Comparison of ENCODE assay signal across 24 mouse cellular contexts in genomic region chr5:8683686-8684085, GRCm38 (mm10). TPM values are rescaled to one million over a fixed set of nuclear protein-coding genes. Genes with fewer than 3 reads are reported as not detected.
A peak's percentile ranks its signal among the peaks of the same experiment; 100 is the strongest.
DNase-seq lines count a peak whose midpoint lies in the region; ATAC-seq and TF ChIP-seq lines count a peak whose summit lies in the region.
"Had no signal": no experiment of that assay in that cellular context is flagged by ENCODE, and none has a peak within 500 bp of the region (broad histone marks: within the 10 kb centered on the region; RNA-seq: fewer than 3 reads in every experiment).

No protein-coding gene starts in this region.

- peak; percentile 55 for ATAC-seq in intestine, embryonic 16.5 days
- ATAC-seq in intestine, postnatal 0 days, result no peak
- no peak for ATAC-seq in kidney, embryonic 16.5 days (ENCODE audit: low FRiP score, low TSS enrichment)
- ATAC-seq: activated CD4-positive, CD25-positive, alpha-beta regulatory T cell, adult 4 months; CD4-positive, CD25-positive, alpha-beta regulatory T cell, adult 4 months; forebrain, embryonic 13.5 days; forebrain, embryonic 15.5 days; Patski had no signal

- no peaks in the 10 kb centered on the region for H3K79me2 ChIP-seq in liver, adult 2 months (ENCODE audit: control insufficient read depth, insufficient read depth, low read length)

- no peak overlapping the region for H3K4me3 ChIP-seq in intestine, embryonic 16.5 days (ENCODE audit: low read length)
- no peak overlapping the region for H3K4me3 ChIP-seq in intestine, postnatal 0 days (ENCODE audit: low read depth, low read length)
- no peak overlapping the region for H3K4me3 ChIP-seq in kidney, embryonic 16.5 days (ENCODE audit: low read length)
- H3K4me3 ChIP-seq in liver, adult 2 months (ENCODE audit: insufficient read depth, low read depth, low read length), result no peak overlapping the region
- H3K4me3 ChIP-seq: embryonic facial prominence, embryonic 10.5 days; embryonic facial prominence, embryonic 12.5 days; forebrain, embryonic 13.5 days; forebrain, embryonic 15.5 days had no signal

- H3K4me2 ChIP-seq in intestine, embryonic 16.5 days (ENCODE audit: low read depth, low read length), result no peak overlapping the region
- no peak overlapping the region for H3K4me2 ChIP-seq in intestine, postnatal 0 days (replicated peaks; ENCODE audit: low read depth)
- no peak overlapping the region for H3K4me2 ChIP-seq in kidney, embryonic 16.5 days (replicated peaks; ENCODE audit: low read depth, low read length)
- H3K4me2 ChIP-seq: embryonic facial prominence, embryonic 12.5 days; forebrain, embryonic 13.5 days; forebrain, embryonic 15.5 days had no signal

- no peak overlapping the region for H3K9ac ChIP-seq in intestine, embryonic 16.5 days (ENCODE audit: low read depth, low read length)
- H3K9ac ChIP-seq in intestine, postnatal 0 days (ENCODE audit: low read depth, low read length), result no peak overlapping the region
- H3K9ac ChIP-seq in kidney, embryonic 16.5 days (replicated peaks; ENCODE audit: low read length), result no peak overlapping the region
- H3K9ac ChIP-seq in liver, adult 2 months (ENCODE audit: low read depth, low read length), result no peak overlapping the region
- H3K9ac ChIP-seq: embryonic facial prominence, embryonic 12.5 days; forebrain, embryonic 13.5 days; forebrain, embryonic 15.5 days had no signal

- H3K36me3 ChIP-seq in intestine, embryonic 16.5 days (ENCODE audit: control insufficient read depth, insufficient read depth, low read length), result no peaks in the 10 kb centered on the region
- H3K36me3 ChIP-seq in intestine, postnatal 0 days (ENCODE audit: control insufficient read depth, insufficient read depth), result peaks cover 5% of the 10 kb centered on the region; the same call in 1 of the 2 replicates
- no peaks in the 10 kb centered on the region for H3K36me3 ChIP-seq in kidney, embryonic 16.5 days (ENCODE audit: insufficient read depth, low read length)
- H3K36me3 ChIP-seq in liver, adult 2 months (ENCODE audit: control insufficient read depth, insufficient read depth, low read length), result no peaks in the 10 kb centered on the region
- H3K36me3 ChIP-seq: embryonic facial prominence, embryonic 10.5 days; embryonic facial prominence, embryonic 12.5 days; forebrain, embryonic 15.5 days; G1E had no signal

- no peak for TF ChIP-seq CTCF in intestine, postnatal 0 days (IDR thresholded peaks at IDR 0.05; ENCODE audit: low read depth)
- TF ChIP-seq CTCF in liver, adult 2 months (IDR thresholded peaks at IDR 0.05; ENCODE audit: low read depth, low read length), result no peak

- H3K27me3 ChIP-seq in intestine, embryonic 16.5 days (replicated peaks; ENCODE audit: control insufficient read depth, insufficient read depth, low read length), result no peaks in the 10 kb centered on the region
- H3K27me3 ChIP-seq in intestine, postnatal 0 days (replicated peaks; ENCODE audit: control insufficient read depth, insufficient read depth, low read length), result no peaks in the 10 kb centered on the region
- no peaks in the 10 kb centered on the region for H3K27me3 ChIP-seq in kidney, embryonic 16.5 days (ENCODE audit: insufficient read depth, low read length)
- H3K27me3 ChIP-seq in liver, adult 2 months (ENCODE audit: control insufficient read depth, insufficient read depth, low read length), result no peaks in the 10 kb centered on the region
- H3K27me3 ChIP-seq: CH12.LX; embryonic facial prominence, embryonic 12.5 days; forebrain, embryonic 13.5 days; forebrain, embryonic 15.5 days had no signal

- H3K4me1 ChIP-seq in intestine, embryonic 16.5 days (ENCODE audit: control insufficient read depth, insufficient read depth, low read length), result no peaks in the 10 kb centered on the region
- H3K4me1 ChIP-seq in intestine, postnatal 0 days (replicated peaks; ENCODE audit: control insufficient read depth, insufficient read depth, low read length), result no peaks in the 10 kb centered on the region
- no peaks in the 10 kb centered on the region for H3K4me1 ChIP-seq in kidney, embryonic 16.5 days (ENCODE audit: insufficient read depth, low read length)
- H3K4me1 ChIP-seq in liver, adult 2 months (ENCODE audit: control insufficient read depth, insufficient read depth, low read length), result peaks cover 6% of the 10 kb centered on the region; the same call in 1 of the 2 replicates
- H3K4me1 ChIP-seq: embryonic facial prominence, embryonic 10.5 days; embryonic facial prominence, embryonic 12.5 days; forebrain, embryonic 13.5 days; forebrain, embryonic 15.5 days had no signal

- TF ChIP-seq POLR2A in liver, adult 2 months (IDR thresholded peaks at IDR 0.05; ENCODE audit: extremely low read depth, insufficient read depth, low read length), result no peak

- no peaks in the 10 kb centered on the region for H3K9me3 ChIP-seq in intestine, embryonic 16.5 days (ENCODE audit: control insufficient read depth, low read length)
- H3K9me3 ChIP-seq in intestine, postnatal 0 days (ENCODE audit: control insufficient read depth), result no peaks in the 10 kb centered on the region
- H3K9me3 ChIP-seq in kidney, embryonic 16.5 days (ENCODE audit: low read length), result no peaks in the 10 kb centered on the region
- H3K9me3 ChIP-seq: embryonic facial prominence, embryonic 10.5 days; embryonic facial prominence, embryonic 12.5 days; forebrain, embryonic 13.5 days; forebrain, embryonic 15.5 days; G1E had no signal

- 80% methylated on average over 3 of the region's 3 CpGs for WGBS in intestine, embryonic 16.5 days
- WGBS in intestine, postnatal 0 days, result 54% methylated on average over 3 of the region's 3 CpGs
- WGBS in kidney, embryonic 16.5 days, result 91% methylated on average over 3 of the region's 3 CpGs
- WGBS in liver, adult 2 months, result 24% methylated on average over 3 of the region's 3 CpGs

- peak; percentile 80 for DNase-seq in kidney, adult 9 months
- DNase-seq in liver, adult 2 months (ENCODE audit: extremely low read depth, low read depth, low spot score), result peak; percentile 92
- DNase-seq in liver, result no peak
- DNase-seq: adrenal gland, adult 8-10 months; adrenal gland, postnatal 14 days; adrenal gland, postnatal 36 days; B cell, adult 2 months; cerebellum, adult 11-12 months; cerebellum, adult 2 months; cerebellum, adult 9-10 months; cerebellum, postnatal 10 days; cerebellum, postnatal 25 days had no signal

- no peak overlapping the region for H3K27ac ChIP-seq in intestine, embryonic 16.5 days (ENCODE audit: low read length)
- no peak overlapping the region for H3K27ac ChIP-seq in intestine, postnatal 0 days (ENCODE audit: low read depth, low read length)
- no peak overlapping the region for H3K27ac ChIP-seq in kidney, embryonic 16.5 days (ENCODE audit: low read length)
- no peak overlapping the region for H3K27ac ChIP-seq in liver, adult 2 months (replicated peaks; ENCODE audit: insufficient read depth, low read depth, low read length)
- H3K27ac ChIP-seq: embryonic facial prominence, embryonic 10.5 days; embryonic facial prominence, embryonic 12.5 days; forebrain, embryonic 13.5 days; forebrain, embryonic 15.5 days had no signal

RNA-seq across cellular contexts. Expression of gene Abcb1a, which starts 23.8 kb away (rescaled TPM):
- 9.0 and 11.9 TPM in 2 replicates for polyA plus RNA-seq in intestine, embryonic 16.5 days (2015; fragmentation: Nextera tagmentation; extraction: Ambion mirVana)
- polyA plus RNA-seq in intestine, postnatal 0 days (2015; fragmentation: Nextera tagmentation; extraction: Ambion mirVana), result 22.0 and 23.2 TPM in 2 replicates
- 0.27 and 0.37 TPM in 2 replicates for polyA plus RNA-seq in kidney, embryonic 16.5 days (2015; fragmentation: Nextera tagmentation; extraction: Ambion mirVana)
- 8.9 and 12.5 TPM in 2 replicates for total RNA-seq in liver, adult 2 months (2014; rRNA removed)
- polyA plus RNA-seq in liver, adult 2 months (2012; rRNA removed), result 2.1 and 2.2 TPM in 2 replicates
- total RNA-seq: G1E had no signal
- polyA plus RNA-seq: G1E had no signal
